Mouse (Mus musculus) liver, embryonic 11.5 days (tissue): ENCODE results near the gene 1700021F05Rik. TPM values are rescaled to one million over a fixed set of nuclear protein-coding genes. Genes with fewer than 3 reads are reported as not detected.
A peak's percentile ranks its signal among the peaks of the same experiment; 100 is the strongest.

Source experiments
- ATAC-seq: fragments of 200-750 bp; cut with Nextera tagmentation; replicated peaks from 2 replicates; pipeline ENCODE4 v1.8.0; 2017; ENCODE audit warnings: moderate number of reproducible peaks, mild to moderate bottlenecking, moderate TSS enrichment, moderate library complexity; ENCODE audit not compliant: low FRiP score
- DNase-seq: peaks from one replicate; pipeline ENCODE4 v3.0.0-alpha.2; 2017; ENCODE audit warnings: low spot score
- H3K27ac ChIP-seq: fragments of 300-500 bp; sonication (generic); 2 replicates; pipeline ENCODE4 v1.5.1; 2014; ENCODE audit warnings: mild to moderate bottlenecking, low read depth, low read length, control low read depth
- H3K27me3 ChIP-seq: fragments of 300-500 bp; sonication (generic); replicated peaks from 2 replicates; pipeline ENCODE4 v1.6.1; 2014; ENCODE audit warnings: low read length, mixed read lengths; ENCODE audit not compliant: control insufficient read depth, insufficient read depth
- H3K36me3 ChIP-seq: fragments of 300-500 bp; sonication (generic); 2 replicates; pipeline ENCODE4 v1.6.1; 2014; ENCODE audit warnings: mild to moderate bottlenecking, low read length, moderate library complexity, mixed read lengths; ENCODE audit not compliant: control insufficient read depth, insufficient read depth
- H3K4me1 ChIP-seq: fragments of 300-500 bp; sonication (generic); replicated peaks from 2 replicates; pipeline ENCODE4 v1.6.1; 2014; ENCODE audit warnings: low read length, mixed read lengths; ENCODE audit not compliant: control insufficient read depth, insufficient read depth
- H3K4me2 ChIP-seq: fragments of 300-500 bp; sonication (generic); 2 replicates; pipeline ENCODE4 v1.6.1; 2014; ENCODE audit warnings: mild to moderate bottlenecking, control low read depth, moderate library complexity
- H3K4me3 ChIP-seq: fragments of 300-500 bp; sonication (generic); 2 replicates; pipeline ENCODE4 v1.5.1; 2014; ENCODE audit warnings: low read depth, low read length, control low read depth
- H3K9ac ChIP-seq: fragments of 300-500 bp; sonication (generic); 2 replicates; pipeline ENCODE4 v1.6.1; 2014; ENCODE audit warnings: low read depth, low read length, control low read depth
- H3K9me3 ChIP-seq: fragments of 300-500 bp; sonication (generic); 2 replicates; pipeline ENCODE4 v1.6.1; 2016; ENCODE audit warnings: low read length, inconsistent platforms, mixed read lengths; ENCODE audit not compliant: control insufficient read depth
- WGBS: fragments of 180-500 bp; shearing (Covaris S2); extraction: QIAGEN DNeasy Blood & Tissue Kit; methylation state at CpG from one replicate; pipeline ENCODE4 v1.1.7; 2014; 5-methylcytosine and 5-hydroxymethylcytosine counted together
- polyA plus RNA-seq: library from polyadenylated mRNA; unstranded; fragments of >200 nt; fragmentation: Nextera tagmentation; extraction: Ambion mirVana; gene quantifications from 2 replicates; pipeline ENCODE4 v1.2.1, GENCODE M21; 2014

1700021F05Rik gene
- polyA plus RNA-seq, 1 experiment from 2014 or later, result 80.7 TPM

- H3K4me1 ChIP-seq, result no peaks in the 10 kb centered on the region
- 78% methylated on average over 5 of the region's 5 CpGs for WGBS
- H3K27me3 ChIP-seq, result no peaks in the 10 kb centered on the region
- ATAC-seq (no peak), DNase-seq (no peak)
- no peaks in the 10 kb centered on the region for H3K36me3 ChIP-seq
- no peaks in the 10 kb centered on the region for H3K9me3 ChIP-seq
- no peak overlapping the region for H3K9ac ChIP-seq
- H3K27ac ChIP-seq, result no peak overlapping the region
- H3K4me2 ChIP-seq, result no peak overlapping the region
- no peak overlapping the region for H3K4me3 ChIP-seq
Measured at GRCm38 (mm10) chr10:43557630-43558165, 16.9 kb upstream of the 1700021F05Rik start.

GRCm38 (mm10) chr10:43551388-43551787, 10.6 kb upstream of the 1700021F05Rik start:
- Histone ChIP-seq H3K4me2 (no peak overlapping the region), H3K4me3 (no peak overlapping the region), H3K9me3 (no peaks in the 10 kb centered on the region), H3K4me1 (no peaks in the 10 kb centered on the region), H3K27ac (no peak overlapping the region), H3K9ac (no peak overlapping the region), H3K36me3 (no peaks in the 10 kb centered on the region), H3K27me3 (no peaks in the 10 kb centered on the region)
- no peak for DNase-seq
- WGBS, result 33% methylated on average over 3 of the region's 3 CpGs
- ATAC-seq, result no peak

GRCm38 (mm10) chr10:43550923-43551322, 10.1 kb upstream of the 1700021F05Rik start:
- H3K36me3 ChIP-seq, result no peaks in the 10 kb centered on the region
- H3K9me3 ChIP-seq, result no peaks in the 10 kb centered on the region
- H3K27ac ChIP-seq, result no peak overlapping the region
- DNase-seq (no peak), ATAC-seq (no peak)
- no peak overlapping the region for H3K4me3 ChIP-seq
- H3K27me3 ChIP-seq, result no peaks in the 10 kb centered on the region
- 35% methylated on average over 3 of the region's 3 CpGs for WGBS
- H3K4me2 ChIP-seq, result no peak overlapping the region
- no peaks in the 10 kb centered on the region for H3K4me1 ChIP-seq
- H3K9ac ChIP-seq, result no peak overlapping the region

- Histone ChIP-seq H3K27me3 (no peaks in the 10 kb centered on the region), H3K4me2 (no peak overlapping the region), H3K36me3 (no peaks in the 10 kb centered on the region), H3K9me3 (no peaks in the 10 kb centered on the region), H3K4me3 (no peak overlapping the region), H3K27ac (no peak overlapping the region), H3K4me1 (no peaks in the 10 kb centered on the region), H3K9ac (no peak overlapping the region)
- no peak for DNase-seq
- no peak for ATAC-seq
- WGBS, result 55% methylated on average over 5 of the region's 5 CpGs
Measured at GRCm38 (mm10) chr10:43549411-43549810, 8.6 kb upstream of the 1700021F05Rik start.

- no peaks in the 10 kb centered on the region for H3K9me3 ChIP-seq
- no peaks in the 10 kb centered on the region; the same call in 1 of the 2 replicates for H3K36me3 ChIP-seq
- H3K9ac ChIP-seq, result peak overlapping the region; percentile 38; the same call in 1 of the 2 replicates
- 43% methylated on average over 7 of the region's 8 CpGs for WGBS
- no peak for DNase-seq
- H3K4me2 ChIP-seq, result peak overlapping the region; percentile 56
- no peak for ATAC-seq
- no peak overlapping the region; the same call in 1 of the 2 replicates for H3K27ac ChIP-seq
- no peaks in the 10 kb centered on the region for H3K27me3 ChIP-seq
- peak overlapping the region; percentile 92 for H3K4me3 ChIP-seq
- peaks cover 15% of the 10 kb centered on the region for H3K4me1 ChIP-seq
Measured at GRCm38 (mm10) chr10:43541153-43541544, 355 bp upstream of the 1700021F05Rik start.

- no peak for DNase-seq
- H3K9ac ChIP-seq, result peak overlapping the region; percentile 93
- no peaks in the 10 kb centered on the region for H3K9me3 ChIP-seq
- peak overlapping the region; percentile 93 for H3K4me2 ChIP-seq
- 18% methylated on average over 12 of the region's 12 CpGs for WGBS
- H3K36me3 ChIP-seq, result no peaks in the 10 kb centered on the region; the same call in 1 of the 2 replicates
- no peak for ATAC-seq
- H3K27me3 ChIP-seq, result no peaks in the 10 kb centered on the region
- H3K4me3 ChIP-seq, result peak overlapping the region; percentile 92
- H3K4me1 ChIP-seq, result peaks cover 15% of the 10 kb centered on the region
- H3K27ac ChIP-seq, result no peak overlapping the region
Measured at GRCm38 (mm10) chr10:43539746-43540310, 966 bp downstream of the 1700021F05Rik start.

- no peak overlapping the region for H3K9ac ChIP-seq
Measured at GRCm38 (mm10) chr10:43538831-43539230, 2.0 kb downstream of the 1700021F05Rik start.

GRCm38 (mm10) chr10:43537652-43538051, 3.1 kb downstream of the 1700021F05Rik start:
- Histone ChIP-seq H3K27me3 (no peaks in the 10 kb centered on the region), H3K4me3 (no peak overlapping the region), H3K27ac (no peak overlapping the region), H3K9ac (no peak overlapping the region), H3K9me3 (no peaks in the 10 kb centered on the region), H3K36me3 (peaks cover 3% of the 10 kb centered on the region; the same call in 1 of the 2 replicates), H3K4me2 (no peak overlapping the region), H3K4me1 (peaks cover 15% of the 10 kb centered on the region)
- no peak for DNase-seq
- 89% methylated on average over 7 of the region's 7 CpGs for WGBS
- ATAC-seq, result no peak

More at GRCm38 (mm10) chr10:43538831-43539230, 2.0 kb downstream of the 1700021F05Rik start:
- peak overlapping the region; percentile 12 for H3K4me2 ChIP-seq
- no peak for DNase-seq
- WGBS, result 79% methylated on average over 5 of the region's 5 CpGs
- H3K9me3 ChIP-seq, result no peaks in the 10 kb centered on the region
- no peak overlapping the region for H3K27ac ChIP-seq
- H3K36me3 ChIP-seq, result no peaks in the 10 kb centered on the region; the same call in 1 of the 2 replicates
- ATAC-seq, result no peak
- no peaks in the 10 kb centered on the region for H3K27me3 ChIP-seq
- H3K4me1 ChIP-seq, result peaks cover 15% of the 10 kb centered on the region
- no peak overlapping the region for H3K4me3 ChIP-seq

- WGBS, result 40% methylated on average over 1 of the region's 1 CpGs
- Histone ChIP-seq H3K27me3 (no peaks in the 10 kb centered on the region), H3K9ac (no peak overlapping the region), H3K27ac (no peak overlapping the region), H3K4me1 (peaks cover 8% of the 10 kb centered on the region), H3K9me3 (no peaks in the 10 kb centered on the region), H3K4me3 (no peak overlapping the region), H3K4me2 (no peak overlapping the region), H3K36me3 (peaks cover 12% of the 10 kb centered on the region)
- no peak for DNase-seq
- no peak for ATAC-seq
Measured at GRCm38 (mm10) chr10:43534382-43534781, 6.4 kb downstream of the 1700021F05Rik start.
